Comparison of ENCODE assay signal across 9 mouse cellular contexts in genomic region chr10:43467659-43468058, GRCm38 (mm10). TPM values are rescaled to one million over a fixed set of nuclear protein-coding genes. Genes with fewer than 3 reads are reported as not detected.
A peak's percentile ranks its signal among the peaks of the same experiment; 100 is the strongest.
DNase-seq lines count a peak whose midpoint lies in the region; ATAC-seq and TF ChIP-seq lines count a peak whose summit lies in the region.
"Had no signal": no experiment of that assay in that cellular context is flagged by ENCODE, and none has a peak within 500 bp of the region (broad histone marks: within the 10 kb centered on the region; RNA-seq: fewer than 3 reads in every experiment).

No protein-coding gene starts in this region.

- H3K27me3 ChIP-seq in kidney, embryonic 16.5 days (ENCODE audit: insufficient read depth, low read length), result no peaks in the 10 kb centered on the region

- peak overlapping the region; percentile 41 for H3K4me2 ChIP-seq in kidney, embryonic 16.5 days (replicated peaks; ENCODE audit: low read depth, low read length)

- H3K4me1 ChIP-seq in kidney, embryonic 16.5 days (ENCODE audit: insufficient read depth, low read length), result no peaks in the 10 kb centered on the region; the same call in 1 of the 2 replicates
- H3K4me1 ChIP-seq in ES-E14 (ENCODE audit: control insufficient read depth in 2 of 2, insufficient read depth in 2 of 2, low read length in 2 of 2, poor library complexity in 1 of 2), result peaks cover 0 to 18% of the 10 kb centered on the region in 2 experiments; a peak in 3 of 4 replicates

- no peak for ATAC-seq in kidney, embryonic 16.5 days (ENCODE audit: low FRiP score, low TSS enrichment)
- peak; percentile 46 to 69; a peak in 3 of 4 replicates for ATAC-seq in hematopoietic stem cell, adult 5-6 weeks (replicated peaks in 1 of 2; ENCODE audit: insufficient read depth in 1 of 2, low FRiP score in 2 of 2, low TSS enrichment in 1 of 2, low read depth in 1 of 2, poor library complexity in 2 of 2, severe bottlenecking in 2 of 2)
- ATAC-seq in megakaryocyte-erythroid progenitor cell, adult 5-6 weeks (replicated peaks; ENCODE audit: low FRiP score, low TSS enrichment, poor library complexity, severe bottlenecking), result peak; percentile 94

- no peaks in the 10 kb centered on the region for H3K36me3 ChIP-seq in kidney, embryonic 16.5 days (ENCODE audit: insufficient read depth, low read length)
- no peaks in the 10 kb centered on the region for H3K36me3 ChIP-seq in ES-E14 (ENCODE audit: control insufficient read depth, insufficient read depth, low read length, poor library complexity, severe bottlenecking)

- no peaks in the 10 kb centered on the region for H3K9me3 ChIP-seq in kidney, embryonic 16.5 days (ENCODE audit: low read length)
- H3K9me3 ChIP-seq in ES-E14 (ENCODE audit: control insufficient read depth, insufficient read depth, low read depth, low read length), result no peaks in the 10 kb centered on the region

- H3K4me3 ChIP-seq in kidney, embryonic 16.5 days (ENCODE audit: low read length), result peak overlapping the region; percentile 23
- H3K4me3 ChIP-seq in ES-E14 (ENCODE audit: insufficient read depth in 1 of 2, low read depth in 1 of 2, low read length in 2 of 2, poor library complexity in 1 of 2, severe bottlenecking in 1 of 2), result peak overlapping the region; percentile 32 to 67

- in situ Hi-C loops in ES-E14 (cut with MboI; ENCODE audit: low sequenced_read_pairs in 2 of 2, unreplicated experiment in 2 of 2), result no loop called here

- H3K27ac ChIP-seq in kidney, embryonic 16.5 days (ENCODE audit: low read length), result no peak overlapping the region
- no peak overlapping the region for H3K27ac ChIP-seq in ES-E14 (ENCODE audit: insufficient read depth, low read depth, low read length, poor library complexity, severe bottlenecking)

- WGBS in kidney, embryonic 16.5 days, result 27% methylated on average over 13 of the region's 13 CpGs

- H3K9ac ChIP-seq in kidney, embryonic 16.5 days (replicated peaks; ENCODE audit: low read length), result no peak overlapping the region
- peak overlapping the region; percentile 41; the same call in 1 of the 2 replicates for H3K9ac ChIP-seq in ES-E14 (ENCODE audit: insufficient read depth, low read depth, low read length, poor library complexity, severe bottlenecking)

- DNase-seq in kidney, postnatal 14 days, result no peak
- no peak for DNase-seq in ES-E14 (ENCODE audit: low read depth, low spot score)
- no peak for DNase-seq in adipocyte (ENCODE audit: low spot score)
- DNase-seq in frontal cortex, postnatal 14 days (ENCODE audit: low spot score in 2 of 2), result no peak
- DNase-seq in left cerebral cortex, adult 18-20 months (ENCODE audit: low spot score in 2 of 2), result no peak
- DNase-seq: layer of hippocampus, adult 9-11 months had no signal

TF ChIP-seq in ES-E14, 5 proteins besides CTCF, POLR2A, EP300 and RAD21:
- TF ChIP-seq ZC3H11A (IDR thresholded peaks at IDR 0.05; ENCODE audit: borderline replicate concordance, low read depth, low read length), result no peak
- TF ChIP-seq ZNF384 (IDR thresholded peaks at IDR 0.05; ENCODE audit: low read depth, low read length), result no peak

RNA-seq across cellular contexts. Expression of gene Bend3, which starts 11.0 kb away (rescaled TPM):
- polyA plus RNA-seq in kidney, embryonic 16.5 days (2015; fragmentation: Nextera tagmentation; extraction: Ambion mirVana), result 4.1 and 6.8 TPM in 2 replicates
- 23.2 and 26.4 TPM in 2 replicates for total RNA-seq in ES-E14 (2012; rRNA removed)
- total RNA-seq in hematopoietic stem cell, adult 5-6 weeks (2017), result 5.3 and 6.8 TPM in 2 replicates
- total RNA-seq in megakaryocyte-erythroid progenitor cell, adult 5-6 weeks (2014; fragmentation: Nextera tagmentation), result 12.1 and 19.3 TPM in 2 replicates
- 7.5 and 9.1 TPM in 2 replicates for total RNA-seq in megakaryocyte-erythroid progenitor cell, adult 5-6 weeks (2017)
- 1 to 10 TPM; 3.1 to 4.2 TPM for total RNA-seq in left cerebral cortex, adult 18-20 months (2021)

RNA-seq across cellular contexts. Expression of gene Gm9803, which starts 56.2 kb away (rescaled TPM):
- polyA plus RNA-seq in kidney, embryonic 16.5 days (2015; fragmentation: Nextera tagmentation; extraction: Ambion mirVana), result 13.8 and 28.9 TPM in 2 replicates
- total RNA-seq in ES-E14 (2012; rRNA removed), result 13.3 and 20.6 TPM in 2 replicates
- total RNA-seq in hematopoietic stem cell, adult 5-6 weeks (2017), result 2.0 and 5.2 TPM in 2 replicates
- total RNA-seq in megakaryocyte-erythroid progenitor cell, adult 5-6 weeks (2014; fragmentation: Nextera tagmentation), result 2.2 and 7.6 TPM in 2 replicates
- 3.0 and 41.1 TPM in 2 replicates for total RNA-seq in megakaryocyte-erythroid progenitor cell, adult 5-6 weeks (2017)
- total RNA-seq in left cerebral cortex, adult 18-20 months (2021), result 10 to 100 TPM in 1 of 2 experiments, 1 to 10 TPM in 1; 3.0 to 16.9 TPM
